Mouse (Mus musculus) B cell, adult (primary cell): ENCODE measurements around the gene Kcng3. TPM values are rescaled to one million over a fixed set of nuclear protein-coding genes. Genes with fewer than 3 reads are reported as not detected.

Experiments used
- total RNA-seq: library from RNA; stranded (reverse); gene quantifications from 4 replicates; pipeline ENCODE4 v1.2.4, GENCODE M21; 2023; ENCODE audit not compliant: inconsistent age

Gene Kcng3
- total RNA-seq, result 0.16 TPM in 2 of 4 replicates, not detected in the others

GRCm38 (mm10) chr17:83631783-83632652 is at the start of gene Kcng3:
TSS of gene Kcng3 (minus strand) at chr17:83631895.

Other genes with a start within 250 kb of the Kcng3 start
- gene Cox7a2l, start 114.6 kb downstream of the Kcng3 start, total RNA-seq, result 206 to 241 TPM (median 235 TPM) in 4 replicates
- gene Mta3, start 74.3 kb upstream of the Kcng3 start, total RNA-seq, result 114 to 129 TPM (median 122 TPM) in 4 replicates
- gene Haao, start 216.1 kb upstream of the Kcng3 start, total RNA-seq, result 151 to 181 TPM (median 155 TPM) in 4 replicates